Mouse (Mus musculus) thymus, adult 18-20 months (tissue): ENCODE measurements around the gene Rnf19b.

Source experiments
- DNase-seq, 2 experiments: peaks; one replicate each; pipeline ENCODE4 v3.0.0; 2022; ENCODE audit warnings: mixed read lengths in 2 of 2

Gene Rnf19b

DNA sequence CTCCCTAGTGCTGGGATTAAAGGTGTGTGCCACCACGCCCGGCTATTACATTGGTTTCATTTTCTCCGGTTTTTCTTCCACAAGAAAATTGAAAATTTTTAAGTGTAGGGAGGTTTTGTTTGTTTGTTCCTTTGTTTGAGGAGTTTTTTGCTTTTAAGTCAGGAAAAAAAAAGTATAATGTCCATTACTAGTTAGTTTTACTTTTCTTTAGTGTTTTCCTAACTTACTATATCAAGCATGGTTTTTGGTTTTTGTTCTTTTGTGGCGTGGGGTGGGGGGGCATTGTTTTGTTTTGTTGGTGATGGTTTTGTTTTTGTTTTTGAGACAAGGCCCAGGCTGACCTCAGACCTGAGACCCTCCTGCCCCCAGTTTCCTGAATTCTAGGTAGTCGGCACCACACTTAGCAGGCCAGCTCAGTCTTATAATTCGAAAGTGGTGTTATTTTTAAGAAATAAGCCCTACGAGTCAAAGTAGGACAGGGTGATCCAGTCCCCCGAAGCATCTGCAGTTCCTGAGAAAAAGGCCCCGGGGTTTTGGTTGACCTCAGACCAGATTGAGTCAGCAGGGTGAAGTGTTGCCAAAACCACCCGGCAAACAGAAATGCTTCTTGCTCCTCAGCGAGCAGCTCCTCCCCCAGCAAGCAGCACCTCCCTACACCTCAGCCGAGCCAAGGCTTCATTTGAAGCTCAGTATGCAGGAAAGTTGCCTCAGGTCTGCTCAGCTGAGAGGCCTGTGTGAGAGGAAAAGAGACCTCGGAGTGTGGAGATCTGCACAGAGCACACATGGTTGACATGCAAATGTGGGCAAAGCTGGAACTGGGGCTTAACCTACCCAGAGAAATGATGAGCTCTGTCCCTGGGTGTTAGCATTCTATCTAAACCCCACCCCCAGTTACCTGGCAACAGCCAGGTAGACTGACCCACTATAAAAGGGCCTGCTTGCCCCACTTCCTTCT, 23.1 kb upstream of the Rnf19b start:
- peak; percentile 28 to 49 for DNase-seq

DNA sequence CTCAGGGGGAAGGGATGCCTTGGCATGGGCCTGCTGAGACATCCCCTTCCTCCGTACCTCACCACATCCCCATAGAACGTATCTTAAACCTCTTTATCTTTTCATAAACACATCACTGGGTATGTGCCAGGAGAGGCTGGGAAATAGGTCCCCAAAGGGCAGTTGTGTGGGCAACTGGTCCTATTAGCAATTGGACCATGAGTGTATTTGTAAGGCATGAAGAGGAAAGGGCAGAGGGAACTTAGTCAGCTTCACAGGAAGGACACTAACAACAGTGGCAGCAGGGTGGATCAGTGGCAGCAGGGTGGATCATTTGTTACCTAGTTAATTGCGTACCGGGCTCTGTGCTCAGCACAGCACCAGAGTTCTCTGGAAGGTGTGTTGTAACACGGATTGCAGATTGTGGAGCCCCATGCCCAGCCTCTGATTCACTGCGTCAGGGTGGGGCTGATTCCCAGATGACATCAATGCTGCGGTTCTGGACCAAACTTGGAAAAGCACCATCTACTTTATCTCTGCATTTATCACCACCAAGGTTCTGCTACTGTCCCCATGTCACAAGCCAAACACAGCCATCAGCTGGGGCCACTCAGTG, 22.1 kb upstream of the Rnf19b start:
- no peak for DNase-seq

DNA sequence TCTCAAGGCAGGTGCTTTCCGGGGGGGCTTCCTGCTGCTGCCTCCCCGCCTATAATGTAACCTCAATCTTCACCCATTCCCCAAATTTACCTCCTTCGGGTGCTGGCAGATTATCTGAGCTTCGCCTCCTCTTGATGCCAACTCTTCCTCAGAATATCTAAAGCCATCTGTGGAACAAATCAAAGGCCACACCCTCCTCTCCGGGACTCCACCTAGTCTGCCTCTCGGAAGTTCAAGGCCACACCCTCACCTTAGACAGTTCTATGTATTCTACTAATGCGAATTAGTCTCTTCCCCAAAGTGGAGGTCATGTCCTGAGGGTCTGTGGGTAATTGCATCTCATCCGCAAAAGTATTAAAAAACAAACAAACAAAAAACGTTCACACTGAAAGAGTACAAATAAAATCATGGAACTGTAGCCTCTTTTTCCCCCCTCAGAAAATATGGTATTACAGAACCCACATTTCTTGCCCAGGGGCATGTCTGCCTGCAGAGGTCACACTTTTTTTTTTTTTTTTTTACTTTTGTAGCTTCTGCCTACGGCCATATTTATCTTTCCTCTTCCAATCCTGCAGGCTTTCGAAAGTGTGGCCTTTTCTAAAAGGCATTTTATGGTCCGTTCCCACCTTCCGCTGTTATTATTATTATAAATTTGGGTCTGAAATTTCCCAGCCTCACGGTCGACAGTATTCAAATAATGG, 10.2 kb upstream of the Rnf19b start:
- DNase-seq, result no peak

DNA sequence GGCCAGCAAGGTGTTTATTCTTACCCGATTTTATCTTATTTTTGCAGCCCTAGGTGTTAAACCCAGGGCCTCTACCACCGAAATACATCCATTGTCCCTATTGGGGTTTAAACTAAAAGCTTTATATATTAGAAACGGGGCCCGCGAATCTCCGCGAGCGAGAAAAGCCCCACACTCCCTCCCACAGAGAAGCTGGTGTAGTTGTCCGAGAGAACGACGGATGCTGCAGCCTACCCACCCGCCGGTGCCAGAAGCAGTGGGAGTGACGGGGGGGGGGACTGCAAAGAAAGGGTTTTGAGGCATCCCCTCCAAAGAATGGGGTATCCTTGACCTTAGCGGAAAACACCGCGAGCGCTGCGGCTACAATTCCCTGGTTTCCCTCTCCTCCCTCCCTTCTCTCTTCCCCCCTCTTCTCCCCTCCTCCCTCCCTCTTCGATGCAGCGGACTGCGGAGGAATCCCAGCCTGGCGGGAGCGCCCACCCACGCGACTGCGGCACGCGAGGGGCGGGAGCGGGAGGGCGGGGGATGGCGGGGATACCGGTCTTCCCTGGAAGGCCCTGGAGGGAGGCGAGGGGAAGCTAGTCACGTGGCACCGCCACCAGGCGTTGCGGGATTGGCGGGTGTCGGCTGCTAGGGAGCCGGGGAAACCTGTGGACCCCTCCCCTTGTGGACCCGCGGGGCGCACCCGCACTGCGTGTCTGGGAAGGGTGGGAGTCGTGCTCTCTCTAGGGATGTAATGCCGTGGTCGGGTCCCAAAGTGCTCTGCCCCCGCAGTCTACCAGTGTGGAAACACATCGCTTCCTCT, 9.4 kb upstream of the Rnf19b start:
- no peak for DNase-seq

DNA sequence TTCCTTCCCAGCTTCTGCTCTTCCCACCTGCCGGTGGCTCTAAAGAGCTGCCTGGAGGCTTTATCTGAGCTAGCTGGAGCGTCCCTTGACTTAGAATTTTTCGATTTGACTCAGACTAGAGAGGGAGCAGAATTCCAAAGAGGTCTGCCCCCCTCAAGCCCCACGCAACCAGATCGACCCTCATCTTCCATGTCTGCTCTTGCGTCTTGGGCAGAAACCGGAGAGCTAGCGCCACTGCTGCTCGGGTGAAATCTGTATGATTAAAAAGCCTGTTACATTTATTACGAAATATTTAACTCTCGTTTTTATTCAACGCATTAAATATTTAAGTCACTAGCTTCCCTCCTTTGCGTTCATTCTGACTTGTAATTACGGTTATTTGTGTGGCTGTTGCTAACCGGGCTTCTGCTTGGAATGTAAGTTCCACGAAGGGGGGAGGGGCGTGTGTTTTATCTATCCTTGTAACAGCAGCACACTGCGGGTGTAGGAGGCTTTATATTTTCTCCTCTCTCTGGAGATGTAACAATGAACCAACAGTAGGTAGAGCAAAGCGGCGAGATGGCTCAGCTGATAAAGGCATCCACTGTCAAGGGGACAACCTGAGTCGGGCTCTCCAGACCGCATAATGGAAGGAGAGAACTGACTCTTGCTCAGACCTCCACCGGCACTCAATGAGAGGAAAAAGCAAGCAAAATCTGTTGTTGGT, 8.6 kb upstream of the Rnf19b start:
- DNase-seq, result no peak

DNA sequence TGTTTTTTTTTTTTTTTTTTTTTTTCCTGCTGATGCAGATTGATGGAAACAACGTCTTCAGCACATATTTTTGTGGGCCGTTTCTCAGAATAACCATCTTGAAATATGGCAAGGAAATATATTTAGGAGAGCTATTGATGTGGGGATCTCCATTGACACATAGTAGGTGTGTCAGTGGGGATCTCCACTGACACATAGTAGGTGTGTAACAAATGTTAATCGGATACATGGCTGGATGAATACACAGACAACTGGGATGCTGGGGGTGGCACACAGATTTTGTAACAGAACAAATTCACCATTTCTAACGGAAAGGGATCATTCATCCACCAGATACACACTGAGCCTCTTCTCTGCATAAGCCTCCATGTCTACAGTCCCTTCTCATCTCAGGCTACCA, 7.7 kb upstream of the Rnf19b start:
- no peak for DNase-seq

DNA sequence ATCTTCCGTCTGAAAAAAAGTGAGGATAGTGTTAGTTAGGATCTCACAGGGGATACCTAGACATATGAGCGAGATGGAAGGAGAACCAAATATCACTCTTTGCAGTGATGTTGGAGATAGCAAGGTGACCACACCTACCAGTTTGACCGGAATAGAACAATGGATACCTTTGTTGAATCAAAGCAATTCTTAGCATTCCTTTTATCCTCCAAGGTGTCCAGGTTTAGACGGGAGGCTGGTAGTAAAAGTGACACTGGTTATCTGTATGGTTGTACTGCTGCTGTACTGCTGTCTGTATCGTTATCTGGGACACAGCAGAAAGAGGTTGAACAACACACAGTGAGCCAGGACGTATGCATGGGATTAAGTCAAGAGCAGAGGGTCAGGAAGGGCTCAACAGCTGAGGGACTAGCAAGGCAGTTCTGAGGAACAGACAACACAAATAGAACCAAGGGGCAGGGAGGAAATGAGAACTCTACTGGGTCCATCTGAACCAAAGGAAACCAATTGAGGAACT, 7.1 kb upstream of the Rnf19b start:
- no peak for DNase-seq

DNA sequence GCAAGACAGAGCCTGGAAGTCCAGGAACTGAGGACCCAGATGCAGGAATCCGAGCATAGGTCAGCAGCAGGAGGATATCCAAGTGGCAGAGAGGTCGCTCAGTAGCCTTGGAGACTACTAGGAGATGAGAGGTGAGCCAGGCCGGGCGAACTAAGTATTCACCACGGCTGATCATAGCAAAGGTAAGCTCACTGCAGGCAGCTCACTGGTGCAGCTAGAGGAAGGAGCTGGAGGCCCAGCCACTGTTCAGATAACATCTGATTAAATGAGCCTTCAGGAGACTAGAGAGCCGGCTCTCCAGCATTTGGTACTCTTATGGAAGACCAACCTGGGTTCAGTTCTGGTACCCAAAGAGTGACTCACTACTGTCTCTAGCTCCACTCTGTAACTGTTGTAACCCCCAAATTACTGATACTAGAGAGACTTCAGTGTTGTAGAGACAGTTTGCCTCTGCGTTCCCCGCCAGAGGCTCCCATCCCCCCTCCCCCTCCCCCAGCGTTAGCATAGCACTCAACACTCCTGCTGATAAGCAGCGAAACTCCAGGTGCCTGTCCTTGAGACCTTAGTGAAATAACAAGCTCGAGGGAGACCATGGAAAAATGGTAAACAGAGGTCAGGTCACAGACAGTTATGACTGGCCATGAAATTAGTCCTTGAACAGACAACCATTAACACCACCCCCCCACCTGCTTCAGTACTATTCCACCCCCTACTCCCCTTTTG, 6.4 kb upstream of the Rnf19b start:
- no peak for DNase-seq

DNA sequence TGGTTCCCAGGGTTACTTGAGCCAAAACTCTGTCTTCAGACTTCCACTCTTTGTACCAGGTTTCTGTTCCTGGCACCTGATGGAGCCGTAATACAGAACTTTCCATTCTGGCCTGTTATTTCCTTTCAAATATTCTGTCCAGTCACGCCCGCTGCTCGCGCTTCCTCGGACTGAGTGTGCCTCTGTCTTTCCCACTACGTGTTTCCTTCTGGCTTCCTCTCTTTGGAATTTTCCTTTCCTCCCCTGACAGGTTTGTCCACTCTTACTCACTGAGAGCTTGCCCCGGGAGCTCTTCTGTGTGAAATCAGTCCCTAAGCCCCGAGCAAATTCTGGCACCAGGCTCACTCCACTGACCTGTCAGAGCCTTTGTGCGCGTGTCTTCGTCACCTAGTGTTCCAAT, 3.3 kb upstream of the Rnf19b start:
- DNase-seq, result no peak

DNA sequence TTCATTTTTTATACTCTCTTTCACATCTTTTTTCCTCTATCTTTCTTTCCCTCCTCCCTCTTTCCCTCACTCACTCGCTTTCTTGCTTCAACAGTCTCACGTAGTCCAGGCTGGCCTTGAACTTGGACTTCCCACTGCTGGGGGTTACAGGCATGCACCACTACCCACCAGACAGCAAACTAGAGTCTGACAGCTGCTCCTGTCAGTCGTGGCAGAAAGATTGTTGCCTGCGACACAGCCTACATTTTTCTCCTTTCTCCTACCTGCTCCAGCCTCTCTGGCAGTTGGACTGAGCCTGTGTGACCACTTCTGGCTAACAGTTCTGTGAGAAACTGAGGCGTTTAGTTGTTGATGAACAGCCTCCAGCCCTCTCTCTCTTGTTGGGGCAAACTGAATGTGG, 2.5 kb upstream of the Rnf19b start:
- no peak for DNase-seq

DNA sequence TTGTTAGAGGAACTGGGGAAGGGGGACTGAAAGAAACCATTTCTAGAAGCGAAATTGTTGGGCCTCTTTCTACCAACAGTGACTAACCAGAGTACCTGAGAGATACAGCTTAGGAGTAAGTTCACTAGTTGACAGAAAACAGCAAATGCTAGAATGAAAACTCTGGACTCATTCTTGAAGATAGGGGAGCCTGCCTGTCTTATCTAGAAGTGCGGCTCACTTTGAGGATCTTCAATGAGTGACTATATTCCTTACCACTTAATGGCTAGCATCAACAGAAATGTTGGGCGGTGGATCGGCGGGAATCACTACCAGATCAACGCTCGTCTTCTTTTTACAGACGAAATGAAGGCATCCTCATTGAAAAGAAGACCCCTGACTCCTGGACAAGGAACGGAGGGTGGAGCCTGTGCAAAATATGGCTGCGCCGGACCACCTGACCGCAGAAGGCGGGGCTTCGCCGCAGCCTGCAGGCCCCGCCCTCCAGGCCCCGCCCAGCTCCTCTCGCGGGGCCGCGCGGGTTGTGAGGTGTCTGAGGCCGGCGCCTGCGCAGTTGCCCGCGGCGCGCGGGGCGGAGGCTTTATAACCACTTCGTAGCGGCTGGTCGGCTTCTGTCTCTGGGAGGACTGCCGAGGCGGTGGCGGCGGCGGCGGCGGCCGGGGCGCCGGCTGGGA, 401 bp upstream of the Rnf19b start:
- DNase-seq, result peak; percentile 92 to 93

DNA sequence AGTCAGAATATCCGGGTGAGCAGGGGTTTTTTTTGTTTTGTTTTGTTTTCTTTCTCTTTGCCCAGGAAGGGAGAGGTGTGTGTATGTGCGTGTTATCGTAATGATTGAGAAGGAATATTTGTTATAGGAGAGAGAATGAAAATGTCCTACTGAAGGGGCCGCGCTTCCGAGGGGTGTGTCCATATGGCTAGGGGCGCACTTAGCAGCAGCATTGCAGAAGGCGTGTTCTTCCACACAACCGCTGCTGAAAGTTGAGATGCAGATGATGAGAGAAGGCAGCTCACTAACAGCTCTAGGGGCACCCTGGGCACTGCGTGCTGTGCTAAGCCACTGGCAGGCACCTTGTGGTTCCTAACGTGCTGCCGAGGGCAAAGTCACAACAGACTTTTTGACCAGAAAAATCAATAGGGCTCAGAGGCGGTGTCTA, 1.1 kb downstream of the Rnf19b start:
- DNase-seq, result peak; percentile 9 to 31

DNA sequence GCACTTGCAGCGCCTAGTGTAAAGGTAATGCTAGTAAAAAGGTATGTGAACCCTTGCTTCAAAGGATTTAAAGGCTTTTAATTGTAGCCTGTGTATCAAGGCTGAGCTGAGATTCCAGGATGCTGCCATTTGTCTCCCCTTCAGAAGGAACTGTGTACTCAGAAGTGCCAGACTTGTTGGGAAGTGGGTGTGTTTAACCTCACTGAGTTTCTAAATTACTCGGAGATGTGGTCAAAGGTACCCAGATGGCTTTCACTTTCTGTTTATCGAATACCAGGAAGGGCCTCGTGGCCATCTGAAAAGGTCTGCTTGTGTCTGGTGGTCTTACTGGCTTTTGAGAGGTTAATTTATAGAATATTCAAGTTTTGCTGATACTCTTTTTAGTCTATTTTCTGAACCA, 1.9 kb downstream of the Rnf19b start:
- no peak for DNase-seq

DNA sequence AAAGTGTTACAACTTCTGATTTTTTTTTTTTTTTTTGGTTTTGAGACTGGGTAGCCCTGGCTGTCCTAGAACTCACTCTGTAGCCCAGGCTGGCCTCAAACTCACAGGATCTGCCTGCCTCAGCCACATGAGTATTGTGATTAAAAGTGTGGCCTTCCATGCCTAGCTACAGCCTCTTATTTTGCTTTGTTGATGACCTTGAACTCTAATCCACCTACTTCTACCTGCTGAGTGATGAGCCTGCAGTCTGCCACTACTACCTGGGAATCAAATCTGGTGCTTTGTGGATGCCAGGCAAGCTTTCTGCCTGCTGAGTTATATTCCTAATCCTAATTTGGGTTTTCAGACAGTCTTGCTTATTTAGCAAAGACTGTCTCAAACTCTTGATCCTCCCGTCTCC, 3.4 kb downstream of the Rnf19b start:
- DNase-seq, result no peak

DNA sequence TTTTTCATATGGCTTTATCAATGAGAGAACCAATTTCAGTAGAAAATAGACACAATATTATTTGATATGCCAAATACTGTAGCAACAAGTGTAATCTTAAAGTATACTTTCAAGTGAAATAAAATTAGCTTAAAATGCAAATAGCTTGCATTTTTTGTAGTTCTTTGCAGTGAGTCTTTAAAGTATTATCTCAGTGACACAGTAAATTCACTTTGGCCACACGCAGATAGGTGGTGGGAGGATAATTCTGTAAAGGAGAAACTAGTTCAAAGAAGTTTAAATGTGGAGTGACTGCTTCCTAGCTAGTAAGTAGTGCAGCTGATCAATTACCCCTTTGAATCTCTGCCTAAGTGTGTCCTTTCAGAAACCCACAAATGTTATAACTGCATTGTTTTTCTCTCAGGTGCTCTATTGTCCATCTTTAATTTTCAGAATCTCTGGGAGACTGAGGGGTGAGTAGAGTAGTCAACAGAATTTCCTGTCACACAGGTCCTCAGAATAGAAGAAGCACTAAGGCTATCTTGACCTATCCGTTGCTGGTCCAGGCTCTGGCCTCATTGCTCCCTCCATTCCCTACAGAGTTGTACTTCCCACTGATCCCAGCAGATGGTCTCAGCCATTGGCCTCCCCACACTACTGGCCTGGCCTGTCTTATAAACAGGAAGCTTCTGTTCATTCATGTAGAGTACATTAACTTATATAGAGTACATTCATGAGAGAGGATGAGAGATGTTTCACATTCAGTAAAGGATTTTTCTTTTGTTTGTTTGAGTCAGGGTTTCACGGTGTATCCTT, 4.4 kb downstream of the Rnf19b start:
- DNase-seq, result no peak

DNA sequence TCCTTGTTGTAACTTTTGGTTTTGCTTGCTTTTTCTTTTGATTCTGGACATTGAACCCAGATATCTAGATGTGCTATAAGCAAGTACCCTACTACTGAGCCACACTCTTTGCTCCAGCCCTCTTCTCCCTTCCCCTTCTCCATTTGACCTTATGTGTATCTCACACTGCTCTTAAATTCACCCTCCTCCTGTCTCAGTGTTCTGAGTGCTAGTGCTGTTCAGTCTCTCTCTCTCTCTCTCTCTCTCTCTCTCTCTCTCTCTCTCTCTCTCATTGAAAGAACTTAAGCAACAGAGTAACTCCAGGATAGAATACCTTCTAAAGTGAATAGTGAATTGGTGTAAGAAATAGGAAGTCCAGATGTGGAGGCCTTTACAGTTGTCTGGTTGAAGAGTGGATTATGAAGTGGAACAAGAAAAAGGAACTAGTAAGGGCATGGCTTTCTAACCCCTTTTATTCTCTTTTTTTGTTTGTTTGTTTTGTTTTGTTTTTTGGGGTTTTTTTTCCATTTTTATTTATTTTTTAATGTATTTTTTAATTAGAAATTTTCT, 7.7 kb downstream of the Rnf19b start:
- DNase-seq, result no peak

DNA sequence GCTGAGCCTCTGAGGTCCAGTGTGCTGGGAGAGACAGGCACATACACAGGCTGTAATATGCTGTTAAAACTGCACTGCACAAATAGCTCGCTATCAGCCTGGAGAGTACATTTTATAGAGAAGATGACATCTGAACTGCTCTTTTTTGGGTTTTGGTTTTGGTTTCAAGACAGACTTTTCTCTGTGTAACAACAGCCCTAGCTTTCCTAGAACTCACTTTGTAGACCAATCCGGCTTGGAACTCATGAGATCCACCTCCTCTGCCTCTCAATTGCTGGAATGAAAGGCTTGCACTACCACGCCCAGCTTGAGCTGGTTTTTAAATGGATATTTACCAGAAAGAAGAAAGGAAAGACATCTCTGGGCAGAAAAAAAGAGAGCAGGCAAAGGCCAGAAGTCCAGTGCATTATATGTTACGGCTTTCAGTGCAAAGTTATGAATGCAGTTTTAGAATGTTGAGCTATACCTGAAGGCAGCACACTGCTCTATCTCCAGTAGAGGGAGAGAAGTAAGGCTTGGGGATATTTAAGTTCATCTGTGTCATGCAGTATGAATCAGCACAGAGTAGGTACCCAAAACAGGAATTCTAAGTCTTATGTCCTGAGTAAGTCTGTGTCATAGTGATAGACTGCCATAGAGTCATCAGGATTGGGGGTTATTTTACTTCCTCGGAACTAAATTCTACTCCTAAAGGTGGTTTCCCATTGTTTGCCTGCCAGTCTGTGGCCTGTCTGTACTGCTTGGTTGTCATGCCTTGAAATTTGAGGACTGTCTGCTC, 9.8 kb downstream of the Rnf19b start:
- no peak for DNase-seq

DNA sequence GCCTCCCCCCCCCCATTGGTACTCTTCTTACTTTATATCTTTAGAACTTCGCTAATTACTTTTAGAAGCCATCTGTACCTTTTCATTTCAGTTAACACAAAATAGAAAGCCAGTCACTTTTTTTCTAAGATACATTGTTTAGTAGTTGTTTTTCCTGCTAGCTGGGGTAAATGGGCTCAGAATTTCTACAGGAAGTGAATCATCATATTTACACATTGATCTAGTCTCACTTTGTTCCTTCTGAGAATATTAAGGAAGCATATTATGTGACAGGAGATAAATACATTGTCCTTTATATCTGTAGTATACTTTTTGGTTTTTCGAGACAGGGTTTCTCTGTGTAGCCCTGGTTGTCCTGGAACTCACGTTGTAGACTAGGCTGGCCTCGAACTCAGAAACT, 10.8 kb downstream of the Rnf19b start:
- DNase-seq, result no peak

DNA sequence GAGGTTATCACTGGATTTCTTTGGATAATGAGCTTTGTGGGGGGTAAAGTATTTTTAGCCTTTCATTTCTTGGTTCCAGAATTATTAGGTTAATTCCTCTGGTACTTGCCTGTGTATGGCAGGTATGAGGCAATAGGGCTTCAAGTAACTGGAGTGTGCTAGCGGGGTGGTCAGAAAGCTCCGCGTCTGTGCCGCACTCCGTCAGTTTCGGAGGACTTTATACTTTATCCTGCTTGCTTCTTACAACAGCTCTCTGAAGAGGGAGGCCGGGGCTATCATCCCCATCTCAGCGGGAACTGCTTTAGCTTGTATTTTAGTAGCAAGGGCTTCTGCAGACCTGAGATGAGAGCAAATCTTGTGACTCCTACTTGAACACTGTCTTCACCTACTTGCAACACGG, 21.1 kb downstream of the Rnf19b start:
- DNase-seq, result no peak
